Mouse (Mus musculus): Measurements from ENCODE around the gene Sdk2.

GRCm38 (mm10) chr11:114016889-114017392 lies 49.9 kb downstream of the Sdk2 start:
- TF ChIP-seq CTCF (IDR thresholded peaks at IDR 0.05; ENCODE audit: low read depth, low read length): no peak
- TF ChIP-seq TAL1 (conservative IDR thresholded peaks at IDR 0.05; ENCODE audit: low read depth, low read length): no peak
- TF ChIP-seq GATA1 (IDR thresholded peaks at IDR 0.05; ENCODE audit: borderline replicate concordance, low read length): no peak
- TF ChIP-seq GATA2 (IDR thresholded peaks at IDR 0.05; ENCODE audit: borderline replicate concordance, low read depth, low read length): no peak

All from G1E (cell line).